Mouse (Mus musculus) cerebellum, adult 11 months (tissue): Measurements from ENCODE around the gene Higd1b.

Source experiments
- DNase-seq: peaks from one replicate; pipeline ENCODE4 v3.0.0; 2022

Gene Higd1b

GRCm38 (mm10) chr11:102838616-102839150 is 3.0 kb downstream of the Higd1b start:
- no peak for DNase-seq

GRCm38 (mm10) chr11:102845926-102846325 is 10.3 kb downstream of the Higd1b start:
- DNase-seq = no peak

- peak; percentile 52 for DNase-seq
Observed at GRCm38 (mm10) chr11:102851883-102852282, 16.2 kb downstream of the Higd1b start.

GRCm38 (mm10) chr11:102853760-102854159 is 18.1 kb downstream of the Higd1b start:
- no peak for DNase-seq

- DNase-seq = no peak
Observed at GRCm38 (mm10) chr11:102855941-102856340, 20.3 kb downstream of the Higd1b start.

GRCm38 (mm10) chr11:102858951-102859350 is 23.3 kb downstream of the Higd1b start:
- DNase-seq = no peak

- DNase-seq = no peak
Observed at GRCm38 (mm10) chr11:102859933-102860332, 24.3 kb downstream of the Higd1b start.

- peak; percentile 53 for DNase-seq
Observed at GRCm38 (mm10) chr11:102864272-102864671, 28.6 kb downstream of the Higd1b start.

- peak; percentile 68 for DNase-seq
Observed at GRCm38 (mm10) chr11:102874801-102875334, 39.2 kb downstream of the Higd1b start.

GRCm38 (mm10) chr11:102879558-102879957 is 43.9 kb downstream of the Higd1b start:
- DNase-seq = no peak

GRCm38 (mm10) chr11:102880585-102881313 is 45.1 kb downstream of the Higd1b start, which contains the start of the genes Eftud2 and Ccdc103:
Gene Eftud2 (minus strand): TSS chr11:102880985.
Gene Ccdc103 (plus strand): TSS chr11:102881204.
- peak; percentile 90 for DNase-seq

GRCm38 (mm10) chr11:102881314-102882198 is 45.9 kb downstream of the Higd1b start:
- no peak for DNase-seq

- DNase-seq = no peak
Observed at GRCm38 (mm10) chr11:102884616-102885219, 49.1 kb downstream of the Higd1b start, which contains the start of gene Fam187a. Gene Fam187a (plus strand): TSS chr11:102885169.

- no peak for DNase-seq
Observed at GRCm38 (mm10) chr11:102887433-102887832, 51.8 kb downstream of the Higd1b start.
